Mouse (Mus musculus): ENCODE measurements around the gene Gm3336.

Gm3336 gene

GRCm38 (mm10) chr8:70716521-70717400 is 1.6 kb upstream of the Gm3336 start:
- in situ Hi-C loops (cut with MboI) = loop anchor here (5.0 to 10.0 kb wide), 2 partner anchors 36 to 128 kb away; partner anchors contain the start of gene Rab3a

GRCm38 (mm10) chr8:70719796-70720270 is 1.5 kb downstream of the Gm3336 start:
- in situ Hi-C loops (cut with MboI) = loop anchor here (5.0 to 10.0 kb wide), 2 partner anchors 32 to 125 kb away; partner anchors contain the start of gene Rab3a

- in situ Hi-C loops (cut with MboI) = no loop called here
Measured at GRCm38 (mm10) chr8:70720739-70721138, 2.4 kb downstream of the Gm3336 start.

- in situ Hi-C loops (cut with MboI) = no loop called here
Measured at GRCm38 (mm10) chr8:70721601-70722000, 3.3 kb downstream of the Gm3336 start.

GRCm38 (mm10) chr8:70723486-70724210 is 5.3 kb downstream of the Gm3336 start, which contains the start of gene Pde4c:
TSS of gene Pde4c (plus strand) at chr8:70723720.
- in situ Hi-C loops (cut with MboI) = no loop called here

- in situ Hi-C loops (cut with MboI) = no loop called here
Measured at GRCm38 (mm10) chr8:70724216-70724615, 5.9 kb downstream of the Gm3336 start.

- in situ Hi-C loops (cut with MboI) = no loop called here
Measured at GRCm38 (mm10) chr8:70725792-70726447, 7.6 kb downstream of the Gm3336 start.

- in situ Hi-C loops (cut with MboI) = no loop called here
Measured at GRCm38 (mm10) chr8:70726721-70727120, 8.4 kb downstream of the Gm3336 start.

- in situ Hi-C loops (cut with MboI) = no loop called here
Measured at GRCm38 (mm10) chr8:70729808-70730475, 11.6 kb downstream of the Gm3336 start.

- in situ Hi-C loops (cut with MboI) = no loop called here
Measured at GRCm38 (mm10) chr8:70730956-70731355, 12.6 kb downstream of the Gm3336 start.

GRCm38 (mm10) chr8:70737705-70738104 is 19.4 kb downstream of the Gm3336 start:
- in situ Hi-C loops (cut with MboI) = no loop called here

- in situ Hi-C loops (cut with MboI) = no loop called here
Measured at GRCm38 (mm10) chr8:70738211-70738610, 19.9 kb downstream of the Gm3336 start.

- in situ Hi-C loops (cut with MboI) = no loop called here
Measured at GRCm38 (mm10) chr8:70741661-70742060, 23.3 kb downstream of the Gm3336 start.

GRCm38 (mm10) chr8:70742176-70742575 is 23.8 kb downstream of the Gm3336 start:
- in situ Hi-C loops (cut with MboI) = no loop called here

GRCm38 (mm10) chr8:70742981-70743655 is 24.8 kb downstream of the Gm3336 start:
- in situ Hi-C loops (cut with MboI) = no loop called here

GRCm38 (mm10) chr8:70743656-70744590 is 25.6 kb downstream of the Gm3336 start:
- in situ Hi-C loops (cut with MboI) = no loop called here

- in situ Hi-C loops (cut with MboI) = no loop called here
Measured at GRCm38 (mm10) chr8:70744806-70745205, 26.5 kb downstream of the Gm3336 start.

- in situ Hi-C loops (cut with MboI) = no loop called here
Measured at GRCm38 (mm10) chr8:70745691-70746220, 27.4 kb downstream of the Gm3336 start.

GRCm38 (mm10) chr8:70746676-70747075 is 28.3 kb downstream of the Gm3336 start:
- in situ Hi-C loops (cut with MboI) = no loop called here

Measured in mature B cell (primary cell).